Mouse (Mus musculus): ENCODE data around the gene Tns4.

- no peak for TF ChIP-seq POLR2A (IDR thresholded peaks at IDR 0.05; ENCODE audit: extremely low read depth, insufficient read depth, low read length)
- TF ChIP-seq CTCF (IDR thresholded peaks at IDR 0.05; ENCODE audit: extremely low read depth, insufficient read depth, low read length) = peak; percentile 52; the same call in 1 of the 2 replicates
These were observed 35.0 kb upstream of the Tns4 start for GRCm38 (mm10) chr11:99123977-99124634.
